Mouse (Mus musculus) CH12.LX (cell line): ENCODE measurements around the gene 2310061I04Rik. TPM values are rescaled to one million over a fixed set of nuclear protein-coding genes. Genes with fewer than 3 reads are reported as not detected.
A peak's percentile ranks its signal among the peaks of the same experiment; 100 is the strongest.

Experiments used
- DNase-seq: peaks from one replicate; pipeline ENCODE4 v3.0.0-alpha.2; 2013; ENCODE audit errors: extremely low read depth
- H3K27ac ChIP-seq: 2 replicates; pipeline ENCODE4 v1.5.1; 2012; ENCODE audit warnings: low read depth, mild to moderate bottlenecking, control low read depth, moderate library complexity; ENCODE audit not compliant: insufficient read depth
- H3K27me3 ChIP-seq: replicated peaks from 2 replicates; pipeline ENCODE3; 2012; ENCODE audit warnings: inconsistent platforms
- H3K36me3 ChIP-seq, 2 experiments: replicated peaks in 1 of 2; 2 replicates each; pipeline versions ENCODE3 to v1.6.1; 2012; ENCODE audit warnings: inconsistent platforms in 1 of 2, low read length in 1 of 2, mild to moderate bottlenecking in 1 of 2, mixed read lengths in 1 of 2, moderate library complexity in 1 of 2; ENCODE audit not compliant: control insufficient read depth in 1 of 2, insufficient read depth in 1 of 2
- H3K4me1 ChIP-seq, 2 experiments: 2 replicates each; pipeline ENCODE4 v1.6.1; 2012; ENCODE audit warnings: inconsistent platforms in 1 of 2, moderate library complexity in 1 of 2; ENCODE audit not compliant: insufficient read depth in 2 of 2, control insufficient read depth in 1 of 2
- H3K4me2 ChIP-seq: 2 replicates; pipeline ENCODE4 v1.6.1; 2012; ENCODE audit warnings: low read depth, mild to moderate bottlenecking, control low read depth; ENCODE audit not compliant: poor library complexity, insufficient read depth, severe bottlenecking
- H3K4me3 ChIP-seq, 3 experiments: fragments of 150-350 bp in 1 of 3; sonication (generic) in 1 of 3; replicated peaks in 1 of 3; 2 replicates each; pipeline versions ENCODE3 to v1.5.1; 2011 to 2012; ENCODE audit warnings: low read depth in 2 of 3, low read length in 2 of 3, mild to moderate bottlenecking in 2 of 3, moderate library complexity in 2 of 3, control low read depth in 1 of 3, improper control_type of control experiment in 1 of 3, inconsistent platforms in 1 of 3, mixed read lengths in 1 of 3; ENCODE audit not compliant: poor library complexity in 1 of 3
- H3K79me2 ChIP-seq: replicated peaks from 2 replicates; pipeline ENCODE4 v1.6.1; 2012; ENCODE audit warnings: mild to moderate bottlenecking, moderate library complexity; ENCODE audit not compliant: control insufficient read depth, poor library complexity, insufficient read depth, severe bottlenecking; ENCODE audit errors: extremely low read depth
- H3K9ac ChIP-seq: 2 replicates; pipeline ENCODE4 v1.6.1; 2012; ENCODE audit warnings: low read depth, mild to moderate bottlenecking, control low read depth, moderate library complexity; ENCODE audit not compliant: insufficient read depth
- H3K9me3 ChIP-seq: replicated peaks from 2 replicates; pipeline ENCODE3; 2012; ENCODE audit warnings: low read length, inconsistent platforms, mixed read lengths
- BHLHE40 ChIP-seq: IDR thresholded peaks from 2 replicates; pipeline ENCODE4 v1.6.1; 2011; ENCODE audit warnings: mild to moderate bottlenecking, low read depth, low read length, improper control_type of control experiment
- CTCF ChIP-seq, 2 experiments: IDR thresholded peaks in 1 of 2; conservative IDR thresholded peaks in 1 of 2; 2 replicates each; pipeline ENCODE4 v1.5.1; 2011 to 2012; ENCODE audit warnings: low read depth in 2 of 2, low read length in 2 of 2, improper control_type of control experiment in 1 of 2, inconsistent platforms in 1 of 2, mild to moderate bottlenecking in 1 of 2, moderate library complexity in 1 of 2
- ELF1 ChIP-seq: IDR thresholded peaks from 2 replicates; pipeline ENCODE4 v1.6.1; 2014; ENCODE audit warnings: low read depth, mild to moderate bottlenecking, inconsistent platforms, low read length, improper control_type of control experiment
- EP300 ChIP-seq: IDR thresholded peaks from 2 replicates; pipeline ENCODE4 v1.6.1; 2011; ENCODE audit warnings: low read length, improper control_type of control experiment
- ETS1 ChIP-seq: conservative IDR thresholded peaks from 2 replicates; pipeline ENCODE4 v1.6.1; 2012; ENCODE audit warnings: low read depth, mild to moderate bottlenecking, inconsistent platforms, low read length, improper control_type of control experiment, moderate library complexity
- IRF4 ChIP-seq: IDR thresholded peaks from 2 replicates; pipeline ENCODE4 v1.6.1; 2014; ENCODE audit warnings: low read depth, mild to moderate bottlenecking, inconsistent platforms, low read length, improper control_type of control experiment
- JUND ChIP-seq: conservative IDR thresholded peaks from 2 replicates; pipeline ENCODE4 v1.6.1; 2011; ENCODE audit warnings: low read depth, low read length, improper control_type of control experiment
- MAX ChIP-seq: IDR thresholded peaks from 2 replicates; pipeline ENCODE4 v1.6.1; 2011; ENCODE audit warnings: low read length, improper control_type of control experiment
- MXI1 ChIP-seq: IDR thresholded peaks from 2 replicates; pipeline ENCODE4 v1.6.1; 2011; ENCODE audit warnings: mild to moderate bottlenecking, low read depth, low read length, improper control_type of control experiment
- MYC ChIP-seq: IDR thresholded peaks from 2 replicates; pipeline ENCODE4 v1.6.1; 2011; ENCODE audit warnings: low read depth, mild to moderate bottlenecking, improper control_type of control experiment, low read length
- NRF1 ChIP-seq: IDR thresholded peaks from 2 replicates; pipeline ENCODE4 v1.6.1; 2014; ENCODE audit warnings: low read depth, mild to moderate bottlenecking, inconsistent platforms, low read length, improper control_type of control experiment, moderate library complexity
- PAX5 ChIP-seq: IDR thresholded peaks from 2 replicates; pipeline ENCODE4 v1.6.1; 2012; ENCODE audit warnings: low read length, inconsistent platforms, mixed read lengths
- POLR2A ChIP-seq: IDR thresholded peaks from 2 replicates; pipeline ENCODE4 v1.6.1; 2011; ENCODE audit warnings: low read depth, mild to moderate bottlenecking, improper control_type of control experiment, low read length
- POLR2AphosphoS2 ChIP-seq: IDR thresholded peaks from 2 replicates; pipeline ENCODE4 v1.6.1; 2011; ENCODE audit warnings: low read depth, low read length, improper control_type of control experiment
- RAD21 ChIP-seq: IDR thresholded peaks from 2 replicates; pipeline ENCODE4 v1.6.1; 2011; ENCODE audit warnings: low read depth, mild to moderate bottlenecking, low read length, improper control_type of control experiment, moderate library complexity
- SMC3 ChIP-seq: IDR thresholded peaks from 2 replicates; pipeline ENCODE4 v1.6.1; 2011; ENCODE audit warnings: low read depth, low read length, improper control_type of control experiment
- USF2 ChIP-seq: conservative IDR thresholded peaks from 2 replicates; pipeline ENCODE4 v1.6.1; 2011; ENCODE audit warnings: low read depth, low read length, improper control_type of control experiment
- ZMIZ1 ChIP-seq: IDR thresholded peaks from 2 replicates; pipeline ENCODE4 v1.6.1; 2012; ENCODE audit warnings: low read depth, mild to moderate bottlenecking, inconsistent platforms, low read length, improper control_type of control experiment
- ZNF384 ChIP-seq: IDR thresholded peaks from 2 replicates; pipeline ENCODE4 v1.6.1; 2012; ENCODE audit warnings: low read depth, low read length, improper control_type of control experiment, inconsistent platforms
- dilution Hi-C: fragments of 300-500 bp; cut with MboI; formaldehyde crosslinking; loops from 2 replicates; pipeline ENCODE4 v1.14.3; 2020; ENCODE audit warnings: low sequenced_read_pairs; ENCODE audit not compliant: extremely low pct_unique_long_range_greater_than_20kb, extremely low pct_ligation_motif_present
- in situ Hi-C: fragments of 300-500 bp; cut with MboI; formaldehyde crosslinking; loops from 3 replicates; pipeline ENCODE4 v1.14.3; 2019; ENCODE audit warnings: low sequenced_read_pairs, low pct_ligation_motif_present, low pct_unique_long_range_greater_than_20kb, mixed read lengths
- polyA plus RNA-seq: library from polyadenylated mRNA; unstranded; fragments of >175 nt; gene quantifications from 2 replicates; pipeline ENCODE4 v1.2.1, GENCODE M21; 2012; ENCODE audit warnings: low read depth; ENCODE audit not compliant: insufficient read length
- total RNA-seq, 2 experiments: library from RNA; depleted of rRNA; stranded (reverse); fragments of 300-350 nt in 1 of 2; fragments of >200 nt in 1 of 2; gene quantifications; 2 replicates each; pipeline ENCODE4 v1.2.3; 2012 to 2014

2310061I04Rik gene
- total and polyA plus RNA-seq, 3 experiments, result 5.7 to 46.4 (median 8.7) TPM

GRCm38 (mm10) chr17:35922566-35922965 lies 25.3 kb upstream of the 2310061I04Rik start:
- peaks cover 6 to 47% of the 10 kb centered on the region in 2 experiments; a peak in 3 of 4 replicates for H3K4me1 ChIP-seq
- H3K9me3 ChIP-seq, result no peaks in the 10 kb centered on the region
- H3K27ac ChIP-seq, result no peak overlapping the region
- H3K79me2 ChIP-seq, result peaks cover 20% of the 10 kb centered on the region
- H3K36me3 ChIP-seq, result peaks cover 46 to 79% of the 10 kb centered on the region in 2 experiments
- dilution Hi-C loops (no loop called here), in situ Hi-C loops (no loop called here)
- no peak for DNase-seq
- H3K4me2 ChIP-seq, result no peak overlapping the region
- H3K27me3 ChIP-seq, result no peaks in the 10 kb centered on the region
- TF ChIP-seq MXI1 (no peak), ELF1 (no peak), PAX5 (no peak), NRF1 (no peak), USF2 (no peak), JUND (no peak), EP300 (no peak), RAD21 (no peak), MAX (no peak)
- H3K9ac ChIP-seq, result no peak overlapping the region
- H3K4me3 ChIP-seq, result no peak overlapping the region

- Histone ChIP-seq H3K27ac (no peak overlapping the region), H3K79me2 (peaks cover 27% of the 10 kb centered on the region), H3K36me3 (peaks cover 39 to 77% of the 10 kb centered on the region in 2 experiments), H3K4me3 (no peak overlapping the region), H3K9ac (no peak overlapping the region), H3K9me3 (no peaks in the 10 kb centered on the region), H3K4me2 (no peak overlapping the region), H3K27me3 (no peaks in the 10 kb centered on the region), H3K4me1 (peaks cover 6 to 47% of the 10 kb centered on the region in 2 experiments; a peak in 3 of 4 replicates)
- TF ChIP-seq JUND, result no peak
- TF ChIP-seq MYC, result 0 out of 2 replicates have a peak, but pooled peaks have one; percentile 1
- TF ChIP-seq POLR2A, result no peak; the same call in 1 of the 2 replicates
- dilution Hi-C loops, result no loop called here
- in situ Hi-C loops, result no loop called here
- DNase-seq, result no peak
These were observed 24.5 kb upstream of the 2310061I04Rik start for GRCm38 (mm10) chr17:35921710-35922109.

- peak; percentile 46 for DNase-seq
- Histone ChIP-seq H3K9me3 (no peaks in the 10 kb centered on the region), H3K79me2 (peaks cover 27% of the 10 kb centered on the region), H3K4me1 (peaks cover 6 to 47% of the 10 kb centered on the region in 2 experiments; a peak in 3 of 4 replicates), H3K4me2 (no peak overlapping the region), H3K27me3 (no peaks in the 10 kb centered on the region), H3K27ac (no peak overlapping the region), H3K9ac (peak overlapping the region; percentile 46; the same call in 1 of the 2 replicates), H3K4me3 (no peak overlapping the region), H3K36me3 (peaks cover 32 to 70% of the 10 kb centered on the region in 2 experiments)
- dilution Hi-C loops (no loop called here), in situ Hi-C loops (no loop called here)
- TF ChIP-seq MYC (0 out of 2 replicates have a peak, but pooled peaks have one; percentile 10), SMC3 (peak; percentile 16; the same call in 1 of the 2 replicates), BHLHE40 (no peak), POLR2AphosphoS2 (peak; percentile 84; the same call in 1 of the 2 replicates), CTCF (conservative IDR thresholded peaks at IDR 0.05 in 1 of 2, IDR thresholded peaks at IDR 0.05 in 1 of 2; ENCODE audit: low read depth in 2 of 2, low read length in 2 of 2) (peak; percentile 30 to 61; a peak in 2 of 4 replicates), PAX5 (no peak), ZNF384 (no peak), ETS1 (no peak), IRF4 (no peak), ZMIZ1 (peak; percentile 20; the same call in 1 of the 2 replicates)
These were observed 23.8 kb upstream of the 2310061I04Rik start for GRCm38 (mm10) chr17:35920862-35921562.
